Mouse (Mus musculus) heart, embryonic 15.5 days (tissue): ENCODE measurements around the gene Stx1a. TPM values are rescaled to one million over a fixed set of nuclear protein-coding genes. Genes with fewer than 3 reads are reported as not detected.

Experiments
- ATAC-seq: fragments of 200-750 bp; cut with Nextera tagmentation; replicated peaks from 2 replicates; pipeline ENCODE4 v1.8.0; 2017; ENCODE audit warnings: low read depth, moderate TSS enrichment; ENCODE audit not compliant: insufficient number of reproducible peaks, insufficient read depth, low FRiP score
- H3K27ac ChIP-seq: fragments of 300-500 bp; sonication (generic); 2 replicates; pipeline ENCODE4 v1.5.1; 2015; ENCODE audit warnings: mild to moderate bottlenecking, inconsistent platforms
- H3K27me3 ChIP-seq: fragments of 300-500 bp; sonication (generic); 2 replicates; pipeline ENCODE4 v1.6.1; 2015; ENCODE audit warnings: inconsistent platforms
- H3K36me3 ChIP-seq: fragments of 300-500 bp; sonication (generic); 2 replicates; pipeline ENCODE4 v1.6.1; 2015; ENCODE audit warnings: mild to moderate bottlenecking, inconsistent platforms
- H3K4me1 ChIP-seq: fragments of 300-500 bp; sonication (generic); replicated peaks from 2 replicates; pipeline ENCODE4 v1.6.1; 2015; ENCODE audit warnings: inconsistent platforms
- H3K4me2 ChIP-seq: fragments of 300-500 bp; sonication (generic); 2 replicates; pipeline ENCODE4 v1.6.1; 2015; ENCODE audit warnings: inconsistent platforms, mild to moderate bottlenecking, moderate library complexity
- H3K4me3 ChIP-seq: fragments of 300-500 bp; sonication (generic); 2 replicates; pipeline ENCODE4 v1.5.1; 2015; ENCODE audit warnings: mild to moderate bottlenecking, inconsistent platforms
- H3K9ac ChIP-seq: fragments of 300-500 bp; sonication (generic); 2 replicates; pipeline ENCODE4 v1.6.1; 2015; ENCODE audit warnings: mild to moderate bottlenecking, inconsistent platforms
- H3K9me3 ChIP-seq: fragments of 300-500 bp; sonication (generic); replicated peaks from 2 replicates; pipeline ENCODE4 v1.6.1; 2016; ENCODE audit warnings: inconsistent platforms
- WGBS: fragments of 180-500 bp; shearing (Covaris S2); methylation state at CpG from one replicate; pipeline ENCODE4 v1.1.7; 2015; ENCODE audit warnings: mixed read lengths; 5-methylcytosine and 5-hydroxymethylcytosine counted together
- polyA plus RNA-seq: library from polyadenylated mRNA; unstranded; fragments of >200 nt; fragmentation: Nextera tagmentation; extraction: Ambion mirVana; gene quantifications from 2 replicates; pipeline ENCODE4 v1.2.1, GENCODE M21; 2015

Stx1a gene
- 6.2 and 10.2 TPM in 2 replicates for polyA plus RNA-seq

DNA sequence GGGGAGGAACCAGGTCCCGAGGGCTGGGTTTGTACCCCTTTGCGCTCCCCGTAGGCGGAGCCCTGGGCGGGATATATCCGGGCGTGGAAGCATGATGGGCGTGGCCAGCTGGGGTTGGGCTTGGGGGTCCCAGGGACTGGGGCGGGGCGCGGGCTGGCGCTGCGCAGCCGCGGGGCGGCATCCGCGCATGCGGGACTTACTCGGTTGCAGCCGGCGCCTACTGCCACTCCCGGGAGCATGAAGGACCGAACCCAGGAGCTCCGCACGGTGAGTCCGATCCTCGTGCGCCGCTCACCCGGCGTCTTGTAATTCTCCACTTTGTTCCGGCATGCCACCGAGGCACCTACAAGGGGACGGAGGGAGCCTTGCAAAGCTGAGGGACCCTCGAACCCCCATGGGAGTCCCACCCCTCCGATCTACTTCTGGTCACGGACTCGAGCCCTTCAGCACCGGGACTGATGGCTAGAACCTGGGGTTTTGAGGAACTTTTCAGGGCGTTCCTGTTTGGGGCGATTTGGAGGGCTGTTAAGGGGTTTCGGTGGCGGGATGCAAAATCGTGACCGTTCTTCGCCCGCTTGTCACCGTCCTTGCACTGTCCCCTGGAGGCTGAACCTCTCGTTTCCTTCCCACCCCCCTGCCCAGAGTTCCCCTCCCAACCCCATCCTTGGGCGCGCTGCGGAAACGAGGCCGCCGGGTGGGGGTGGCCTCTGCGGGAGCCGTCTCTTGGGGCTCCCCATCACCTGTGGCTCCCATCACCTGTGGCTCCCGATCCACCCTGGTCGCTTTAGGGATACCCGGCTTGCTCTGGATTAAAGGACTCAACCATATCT is at the start of gene Stx1a:
Gene Stx1a (plus strand): TSS at position 139 of the 830 bp plus-strand sequence.
- Histone ChIP-seq H3K36me3 (no peaks in the 10 kb centered on the region), H3K4me2 (peak within 1 kb of the TSS; percentile 88), H3K4me3 (peak within 1 kb of the TSS; percentile 76), H3K9ac (peak within 1 kb of the TSS; percentile 77), H3K9me3 (no peaks in the 10 kb centered on the region), H3K27ac (peak within 1 kb of the TSS; percentile 86), H3K4me1 (peaks cover 54% of the 10 kb centered on the region), H3K27me3 (no peaks in the 10 kb centered on the region)
- WGBS, result under 1% methylated on average over 60 of the region's 61 CpGs
- peak; percentile 87 for ATAC-seq

DNA sequence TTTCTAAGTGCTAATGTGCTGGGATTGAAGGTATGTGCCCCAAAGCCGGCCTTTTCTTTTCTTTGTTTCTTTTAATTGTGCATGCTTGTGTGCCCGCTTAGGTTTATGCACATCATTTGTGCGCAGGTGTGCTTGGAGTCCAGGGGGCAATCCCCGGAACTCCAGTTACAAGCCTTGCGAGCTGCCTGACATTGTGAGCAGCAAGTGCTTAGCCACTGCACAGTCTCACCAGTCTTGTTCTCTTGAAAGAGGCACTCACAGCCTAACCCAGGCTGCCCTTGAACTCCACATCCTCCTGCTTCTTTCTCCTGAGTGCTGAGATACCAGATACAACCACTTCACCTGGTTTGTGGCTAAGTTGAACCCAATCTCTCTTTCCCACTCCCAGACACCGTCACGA is 49.8 kb upstream of the Stx1a start:
- no peaks in the 10 kb centered on the region for H3K27me3 ChIP-seq
- H3K9ac ChIP-seq, result no peak overlapping the region
- H3K4me2 ChIP-seq, result no peak overlapping the region
- peaks cover 7% of the 10 kb centered on the region for H3K4me1 ChIP-seq
- no peak overlapping the region for H3K27ac ChIP-seq
- no peak overlapping the region for H3K4me3 ChIP-seq
- no peaks in the 10 kb centered on the region for H3K36me3 ChIP-seq
- no peak for ATAC-seq
- no peaks in the 10 kb centered on the region for H3K9me3 ChIP-seq
- 85% methylated on average over 7 of the region's 7 CpGs for WGBS

DNA sequence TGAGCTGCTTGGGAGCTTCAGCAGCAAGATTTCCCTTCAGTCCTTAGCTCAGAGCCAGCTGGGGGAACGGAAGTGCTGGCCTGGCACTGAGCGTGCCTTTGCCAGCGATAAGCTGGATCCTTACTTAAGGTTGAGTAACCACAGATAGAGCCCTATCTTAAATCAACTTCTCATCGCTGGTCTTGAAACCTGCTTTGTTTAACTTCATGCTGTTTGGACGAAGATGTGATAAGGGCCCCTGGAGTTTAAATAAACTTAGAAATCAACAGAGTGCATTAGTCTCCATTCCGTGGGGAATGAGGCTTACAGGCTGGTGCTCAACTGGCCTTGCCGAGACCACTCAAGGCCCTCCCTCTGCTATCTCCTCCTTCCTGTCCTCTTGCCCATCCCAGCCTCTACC is 49.0 kb upstream of the Stx1a start:
- H3K27ac ChIP-seq, result 0 out of 2 replicates have a peak overlapping the region, but pooled peaks have one; percentile 20
- H3K27me3 ChIP-seq, result no peaks in the 10 kb centered on the region
- H3K9ac ChIP-seq, result no peak overlapping the region
- no peak overlapping the region for H3K4me3 ChIP-seq
- peak; percentile 68 for ATAC-seq
- H3K4me2 ChIP-seq, result no peak overlapping the region
- 10% methylated on average over 7 of the region's 7 CpGs for WGBS
- no peaks in the 10 kb centered on the region for H3K36me3 ChIP-seq
- H3K4me1 ChIP-seq, result peaks cover 7% of the 10 kb centered on the region
- no peaks in the 10 kb centered on the region for H3K9me3 ChIP-seq

DNA sequence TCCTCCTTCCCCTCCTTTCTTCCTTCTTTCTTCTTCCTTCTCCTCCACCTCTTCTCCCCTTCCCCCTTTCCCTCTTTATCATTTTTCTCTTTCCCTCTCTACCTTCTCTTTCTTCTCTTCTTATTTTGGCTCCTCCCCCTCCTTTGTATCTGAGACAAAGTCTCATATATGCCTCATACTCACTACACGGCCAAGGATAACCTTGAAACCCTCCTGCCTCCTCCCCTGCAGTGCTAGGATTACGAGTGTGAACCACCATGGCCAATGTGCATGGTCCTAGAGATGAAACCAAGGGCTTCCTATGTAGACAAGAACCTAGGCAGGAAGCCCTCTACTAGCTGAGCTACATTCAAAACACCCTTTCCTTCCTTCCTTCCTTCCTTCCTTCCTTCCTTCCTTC is 48.4 kb upstream of the Stx1a start:
- 36% methylated on average over 2 of the region's 2 CpGs for WGBS
- Histone ChIP-seq H3K4me2 (no peak overlapping the region), H3K27ac (no peak overlapping the region), H3K9me3 (no peaks in the 10 kb centered on the region), H3K4me1 (peaks cover 7% of the 10 kb centered on the region), H3K36me3 (no peaks in the 10 kb centered on the region), H3K4me3 (no peak overlapping the region), H3K9ac (no peak overlapping the region), H3K27me3 (no peaks in the 10 kb centered on the region)
- ATAC-seq, result no peak

DNA sequence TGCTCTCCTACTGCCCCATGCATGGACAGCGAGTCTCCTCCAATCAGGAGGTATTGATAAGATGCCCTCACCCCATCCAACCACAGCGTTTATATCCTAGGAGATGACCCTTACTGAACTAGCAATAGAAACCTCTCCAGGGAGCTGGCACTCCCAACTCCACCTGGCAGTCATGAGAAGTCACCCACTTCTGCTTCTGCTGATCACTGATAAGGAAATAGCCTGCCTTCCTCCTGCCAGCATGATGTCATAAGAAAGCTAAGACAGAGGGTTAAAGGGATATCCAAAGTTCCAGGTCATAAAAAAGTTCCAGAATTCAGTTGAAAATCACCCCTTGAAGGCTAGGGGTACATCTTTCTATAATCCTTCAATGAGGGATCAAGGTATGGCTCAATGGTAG is 47.1 kb upstream of the Stx1a start:
- Histone ChIP-seq H3K27me3 (no peaks in the 10 kb centered on the region), H3K27ac (no peak overlapping the region), H3K36me3 (no peaks in the 10 kb centered on the region), H3K4me1 (peaks cover 7% of the 10 kb centered on the region), H3K9me3 (no peaks in the 10 kb centered on the region), H3K9ac (no peak overlapping the region), H3K4me2 (no peak overlapping the region), H3K4me3 (no peak overlapping the region)
- WGBS, result 66% methylated on average over 2 of the region's 2 CpGs
- no peak for ATAC-seq

DNA sequence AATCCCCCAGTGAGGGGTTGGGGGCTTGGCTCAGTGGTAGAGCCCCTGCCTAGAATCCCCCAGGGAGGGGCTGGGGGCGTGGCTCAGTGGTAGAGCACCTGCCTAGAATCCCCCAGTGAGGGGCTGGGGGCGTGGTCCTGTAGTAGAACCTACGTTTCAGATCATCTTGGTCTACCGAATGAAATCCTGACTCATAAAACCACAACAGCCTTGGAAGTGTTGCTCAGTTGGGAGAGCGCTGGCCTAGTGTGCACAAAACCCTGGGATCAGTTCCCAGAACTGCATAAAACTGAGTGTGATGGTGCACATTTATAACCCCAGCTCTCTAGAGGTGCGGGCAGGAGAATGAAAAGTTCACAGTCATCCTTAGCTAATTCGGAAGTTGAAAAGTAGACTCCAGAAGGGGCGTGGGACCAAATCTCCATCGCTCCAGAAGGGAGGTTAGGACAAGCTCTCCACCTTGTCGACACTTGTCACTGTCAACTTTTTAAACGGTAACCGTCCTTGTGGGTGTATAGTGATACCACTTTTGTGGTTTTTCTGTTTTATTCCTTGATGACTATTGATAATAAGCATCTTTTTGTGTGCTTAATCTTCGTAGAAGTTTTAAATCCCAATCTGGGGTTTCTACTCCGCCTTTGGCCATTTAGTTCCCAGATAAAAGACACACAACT is 46.6 kb upstream of the Stx1a start:
- H3K27me3 ChIP-seq, result no peaks in the 10 kb centered on the region

DNA sequence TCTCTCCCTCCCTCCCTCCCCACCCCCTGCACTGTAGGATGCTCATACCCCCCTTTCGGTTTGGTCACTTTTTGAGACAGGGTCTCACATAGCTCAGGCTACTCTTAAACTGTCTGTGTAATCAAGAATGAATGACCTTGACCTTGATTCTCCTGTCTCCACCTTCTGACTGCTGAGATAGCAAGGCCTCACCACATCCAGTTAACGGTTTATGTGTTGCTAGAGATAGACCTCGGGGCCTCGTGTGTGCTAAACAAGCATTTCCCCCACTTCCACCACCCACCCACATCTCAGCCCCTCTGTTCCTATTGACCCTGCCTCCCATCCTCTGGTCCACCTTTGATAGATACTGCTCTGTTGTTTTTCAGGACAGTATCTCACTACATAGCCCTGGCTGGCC is 45.4 kb upstream of the Stx1a start:
- H3K4me3 ChIP-seq, result no peak overlapping the region
- no peak overlapping the region for H3K9ac ChIP-seq
- H3K4me1 ChIP-seq, result peaks cover 7% of the 10 kb centered on the region
- no peak overlapping the region for H3K27ac ChIP-seq
- ATAC-seq, result no peak
- WGBS, result 50% methylated on average over 4 of the region's 4 CpGs
- no peaks in the 10 kb centered on the region for H3K36me3 ChIP-seq
- H3K9me3 ChIP-seq, result no peaks in the 10 kb centered on the region
- no peaks in the 10 kb centered on the region for H3K27me3 ChIP-seq
- H3K4me2 ChIP-seq, result no peak overlapping the region

More for the DNA sequence above, 46.6 kb upstream of the Stx1a start:
- H3K36me3 ChIP-seq, result no peaks in the 10 kb centered on the region
- no peak overlapping the region for H3K9ac ChIP-seq
- H3K27ac ChIP-seq, result no peak overlapping the region
- no peak overlapping the region for H3K4me2 ChIP-seq
- H3K4me1 ChIP-seq, result peaks cover 7% of the 10 kb centered on the region
- H3K9me3 ChIP-seq, result no peaks in the 10 kb centered on the region
- no peak overlapping the region for H3K4me3 ChIP-seq
- no peak for ATAC-seq
- 70% methylated on average over 14 of the region's 14 CpGs for WGBS

DNA sequence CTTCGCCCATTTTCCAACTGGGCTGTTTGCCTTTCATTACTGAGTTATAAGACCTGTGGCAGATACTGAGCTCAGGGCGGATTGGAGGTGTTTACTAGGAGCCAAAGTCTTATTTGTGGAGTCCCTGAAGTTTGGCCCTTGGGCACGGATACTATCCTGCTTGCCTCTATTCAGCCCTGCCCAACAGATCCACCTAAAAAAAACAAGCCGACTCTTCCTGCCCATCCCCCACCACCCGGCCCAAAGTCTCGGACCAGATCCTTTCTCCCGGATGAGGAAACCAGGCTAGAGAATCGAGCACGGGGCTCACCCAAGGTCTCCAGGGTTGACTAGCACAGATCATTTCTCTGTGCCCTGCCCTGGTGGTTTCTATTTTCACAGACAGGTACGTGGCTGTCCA is 42.1 kb upstream of the Stx1a start:
- 53% methylated on average over 10 of the region's 10 CpGs for WGBS
- H3K4me3 ChIP-seq, result no peak overlapping the region
- H3K9ac ChIP-seq, result no peak overlapping the region
- peaks cover 9% of the 10 kb centered on the region for H3K4me1 ChIP-seq
- ATAC-seq, result no peak
- H3K36me3 ChIP-seq, result no peaks in the 10 kb centered on the region
- no peaks in the 10 kb centered on the region for H3K9me3 ChIP-seq
- peaks cover 22% of the 10 kb centered on the region for H3K27me3 ChIP-seq
- no peak overlapping the region for H3K27ac ChIP-seq
- no peak overlapping the region for H3K4me2 ChIP-seq

DNA sequence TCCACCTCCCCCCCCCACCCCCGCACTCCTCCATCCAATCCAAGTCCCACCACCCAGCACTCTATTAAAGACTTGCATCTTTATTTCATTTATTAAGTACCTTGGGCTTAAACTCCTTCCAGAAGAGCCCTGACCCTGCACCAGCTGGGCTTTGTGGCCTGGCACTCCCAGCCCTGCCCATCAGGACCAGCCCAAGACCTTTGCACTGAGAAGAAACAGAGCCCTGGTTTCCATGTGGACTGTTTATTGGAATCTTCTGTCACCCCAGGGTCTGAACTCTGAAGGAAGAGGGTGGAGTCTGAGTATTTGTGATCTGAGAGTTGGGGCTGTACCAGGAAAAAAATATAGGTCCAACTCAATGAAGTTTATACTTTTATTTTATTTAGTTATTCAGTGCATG is 40.2 kb upstream of the Stx1a start:
- no peaks in the 10 kb centered on the region for H3K9me3 ChIP-seq
- no peak for ATAC-seq
- H3K4me3 ChIP-seq, result no peak overlapping the region
- no peak overlapping the region for H3K27ac ChIP-seq
- no peak overlapping the region for H3K9ac ChIP-seq
- peaks cover 42% of the 10 kb centered on the region for H3K27me3 ChIP-seq
- H3K36me3 ChIP-seq, result no peaks in the 10 kb centered on the region
- WGBS, result 93% methylated on average over 1 of the region's 1 CpGs
- H3K4me2 ChIP-seq, result no peak overlapping the region
- peaks cover 19% of the 10 kb centered on the region for H3K4me1 ChIP-seq

DNA sequence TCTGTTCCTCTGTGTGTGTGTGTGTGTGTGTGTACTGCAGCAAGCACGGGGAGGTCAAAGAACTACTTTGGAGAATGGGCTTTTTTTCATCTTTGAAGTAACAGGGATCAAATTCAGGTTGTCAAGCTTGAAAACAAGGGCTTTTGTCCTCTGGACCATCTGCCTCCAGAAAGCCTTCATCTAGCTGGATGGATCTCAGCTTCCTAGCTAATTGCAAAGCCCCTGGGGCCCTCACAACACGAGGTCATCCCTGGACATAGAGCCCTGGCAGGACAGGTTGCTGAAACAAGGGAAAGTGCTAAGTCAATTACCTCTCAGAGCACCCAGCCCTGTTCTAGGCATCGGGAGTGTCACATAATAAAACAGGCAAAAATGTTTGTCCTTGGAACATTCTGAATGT is 39.5 kb upstream of the Stx1a start:
- no peak overlapping the region for H3K4me2 ChIP-seq
- WGBS, result 43% methylated on average over 3 of the region's 3 CpGs
- no peak overlapping the region for H3K9ac ChIP-seq
- peaks cover 47% of the 10 kb centered on the region for H3K27me3 ChIP-seq
- H3K4me1 ChIP-seq, result peaks cover 19% of the 10 kb centered on the region
- ATAC-seq, result no peak
- H3K27ac ChIP-seq, result no peak overlapping the region
- no peak overlapping the region for H3K4me3 ChIP-seq
- no peaks in the 10 kb centered on the region for H3K36me3 ChIP-seq
- no peaks in the 10 kb centered on the region for H3K9me3 ChIP-seq

DNA sequence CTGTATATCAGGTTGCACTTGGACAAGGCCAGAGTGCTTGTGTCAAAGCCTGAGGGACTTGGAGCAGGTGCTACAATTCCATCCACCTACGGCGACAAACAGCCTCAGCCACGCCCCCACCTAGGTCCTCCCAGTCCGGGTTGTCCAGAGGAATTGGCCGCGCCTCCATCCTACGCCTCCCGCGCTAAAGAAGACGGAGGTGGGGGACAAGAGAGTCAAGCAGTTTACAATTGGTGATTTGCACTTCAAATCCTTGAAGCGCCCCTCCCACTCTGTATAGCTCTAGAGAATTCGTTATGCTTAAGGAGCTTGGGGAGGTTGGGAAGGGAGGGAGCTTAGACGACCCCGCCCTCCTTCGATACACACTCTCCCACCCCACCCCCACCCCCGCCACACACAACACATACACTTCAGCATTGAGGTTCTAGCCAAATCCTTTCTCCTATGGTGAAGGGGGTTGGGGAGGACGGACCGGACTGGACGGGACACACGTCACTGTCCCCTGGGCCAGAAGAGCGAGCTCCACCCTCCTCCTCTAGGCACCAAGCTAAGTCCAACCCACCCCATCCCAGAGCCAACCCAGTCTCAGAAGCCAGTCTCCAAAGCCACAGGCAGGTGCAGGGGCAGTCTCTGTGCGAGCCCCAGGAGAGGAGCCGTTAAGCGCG is 37.5 kb upstream of the Stx1a start, which contains the start of gene Cldn3:
Gene Cldn3 (plus strand): TSS at position 582 of the 665 bp plus-strand sequence.
- ATAC-seq, result peak; percentile 43; the same call in 1 of the 2 replicates
- peaks cover 61% of the 10 kb centered on the region for H3K27me3 ChIP-seq
- no peaks in the 10 kb centered on the region for H3K9me3 ChIP-seq
- H3K4me1 ChIP-seq, result peaks cover 19% of the 10 kb centered on the region
- H3K4me3 ChIP-seq, result peak within 1 kb of the TSS; percentile 35
- H3K4me2 ChIP-seq, result peak within 1 kb of the TSS; percentile 64
- no peak within 1 kb of the TSS for H3K27ac ChIP-seq
- H3K9ac ChIP-seq, result peak within 1 kb of the TSS; percentile 10; the same call in 1 of the 2 replicates
- H3K36me3 ChIP-seq, result no peaks in the 10 kb centered on the region
- WGBS, result 2% methylated on average over 25 of the region's 25 CpGs
